Mouse (Mus musculus): ENCODE results near the gene Anks1b.
A peak's percentile ranks its signal among the peaks of the same experiment; 100 is the strongest.

Gene Anks1b

DNA sequence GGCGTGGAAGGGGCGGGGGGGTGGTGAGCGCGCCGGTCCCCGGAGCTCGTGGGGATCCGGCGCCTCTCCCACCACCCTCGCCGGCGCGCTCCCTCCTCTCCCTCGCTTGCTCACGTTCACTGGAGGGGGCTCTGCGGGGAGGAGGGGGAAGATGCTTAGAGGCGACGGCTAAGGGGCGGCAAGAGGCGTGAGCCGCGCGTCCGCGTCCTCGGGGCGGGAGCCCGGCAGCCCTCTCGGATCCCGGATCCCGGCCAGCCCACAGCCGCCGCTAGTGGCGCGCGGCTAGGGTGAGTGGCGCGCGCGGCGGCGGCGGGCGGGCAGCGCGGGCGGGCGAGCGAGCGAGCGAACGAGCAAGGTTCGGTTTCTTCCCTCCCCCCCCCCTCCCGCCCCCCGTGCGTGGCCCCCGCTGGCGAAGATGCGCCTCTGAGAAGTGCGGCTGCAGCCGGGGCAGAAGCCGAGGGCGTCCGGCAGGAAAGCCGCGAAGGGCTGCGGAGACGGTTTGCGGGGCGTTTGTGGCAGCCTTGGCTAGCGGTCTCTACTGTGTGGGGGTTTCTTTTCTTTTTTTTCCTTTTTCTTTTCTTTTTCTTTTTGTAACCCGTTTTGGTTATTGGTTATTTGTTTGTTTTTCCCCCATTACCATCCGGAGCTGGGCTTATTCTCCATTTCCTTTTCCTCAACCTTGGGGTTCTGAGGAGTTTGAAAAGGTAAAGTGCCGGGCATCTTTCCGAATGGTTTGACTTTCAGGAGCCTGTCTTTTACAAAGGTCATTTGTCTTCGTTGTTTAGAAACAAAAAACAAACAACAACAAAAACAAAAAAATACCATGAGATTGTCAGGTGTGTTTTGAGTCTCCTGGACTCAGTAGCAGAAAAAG lies 956.3 kb downstream of the Anks1b start:
- DNase-seq: no peak

DNA sequence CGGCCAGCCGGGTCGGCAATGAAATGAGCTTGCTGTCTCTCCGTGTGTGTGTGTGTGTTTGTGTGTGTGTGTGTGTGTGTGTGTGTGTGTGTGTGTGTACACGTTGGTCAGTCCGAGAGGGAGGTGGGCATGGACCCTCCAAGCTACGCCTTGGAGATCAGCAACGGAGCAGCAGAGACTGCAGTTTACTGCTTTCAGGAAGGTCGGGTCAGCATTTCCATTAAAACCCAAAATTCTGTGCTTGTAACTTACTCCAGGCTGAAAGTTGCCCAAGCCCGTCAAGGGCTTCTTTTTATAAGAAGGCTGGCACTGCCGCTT lies 956.9 kb downstream of the Anks1b start:
- DNase-seq: no peak

DNA sequence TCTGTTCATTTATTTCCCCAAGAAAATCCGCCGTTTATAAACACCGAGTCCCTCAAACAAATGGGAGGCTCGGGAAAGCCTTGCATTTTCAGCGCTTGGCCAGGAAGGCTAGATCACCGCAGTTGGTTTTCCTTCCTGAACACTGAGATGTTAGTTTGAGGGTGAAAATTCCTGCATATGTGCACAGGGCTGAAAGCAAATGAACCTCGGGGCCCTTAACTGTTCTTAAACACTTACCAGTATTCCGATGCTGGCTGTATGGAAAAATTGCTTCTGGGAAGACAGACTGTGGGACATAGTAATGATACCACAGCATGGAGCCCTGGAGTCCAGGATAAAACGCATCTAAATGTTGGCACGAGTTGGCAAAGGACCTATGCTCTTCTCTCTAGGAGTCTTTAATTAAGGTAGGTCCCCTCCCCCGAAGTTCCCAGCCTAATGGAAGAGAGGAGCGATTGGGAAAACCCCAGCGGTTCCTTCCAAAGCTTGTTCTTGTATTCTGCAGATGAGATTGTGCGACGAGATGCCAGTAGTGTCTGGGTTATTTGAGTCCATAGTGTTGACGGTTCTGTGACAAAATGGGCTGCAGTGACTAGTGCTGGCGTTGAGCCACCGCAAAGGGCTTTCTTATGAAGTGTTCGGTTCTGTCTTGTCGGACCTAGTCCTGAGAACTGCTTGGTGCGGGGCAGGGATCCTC lies 957.4 kb downstream of the Anks1b start:
- no peak for DNase-seq

DNA sequence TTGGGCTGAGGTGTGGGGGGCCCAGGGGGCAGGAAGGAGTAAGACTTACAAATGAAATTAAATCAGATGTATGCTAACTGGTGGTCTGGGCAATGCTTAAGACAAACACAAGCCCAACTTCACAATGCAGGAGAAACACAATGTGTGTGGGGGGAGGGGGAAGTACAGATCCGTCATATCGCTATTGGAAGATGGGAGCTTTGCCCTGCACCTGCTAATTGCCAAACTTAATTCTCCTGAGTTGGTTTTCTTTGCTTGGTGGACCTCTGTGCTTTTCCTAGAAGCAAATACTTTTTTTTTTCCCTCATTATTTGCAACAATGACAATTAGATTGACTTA lies 957.9 kb downstream of the Anks1b start:
- no peak for DNase-seq

DNA sequence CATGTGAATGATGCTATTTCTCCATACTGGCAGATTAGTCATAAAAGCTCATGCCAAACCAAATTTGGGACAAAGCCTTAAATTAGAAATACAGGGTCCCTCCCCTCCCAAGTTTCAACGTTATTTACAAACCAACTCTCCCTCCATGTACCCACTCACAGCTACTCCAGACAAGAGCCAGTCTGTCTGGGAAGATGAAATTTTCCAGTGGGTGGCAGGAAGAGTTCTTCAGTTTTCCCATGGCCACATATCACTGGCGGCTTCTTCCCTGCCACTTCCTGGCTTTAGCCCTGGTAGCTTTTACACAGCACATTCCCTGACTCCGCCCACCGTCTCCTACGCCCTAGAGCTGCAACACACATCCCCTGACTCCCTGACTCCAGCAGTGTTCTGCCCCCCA lies 961.0 kb downstream of the Anks1b start:
- no peak for DNase-seq

DNA sequence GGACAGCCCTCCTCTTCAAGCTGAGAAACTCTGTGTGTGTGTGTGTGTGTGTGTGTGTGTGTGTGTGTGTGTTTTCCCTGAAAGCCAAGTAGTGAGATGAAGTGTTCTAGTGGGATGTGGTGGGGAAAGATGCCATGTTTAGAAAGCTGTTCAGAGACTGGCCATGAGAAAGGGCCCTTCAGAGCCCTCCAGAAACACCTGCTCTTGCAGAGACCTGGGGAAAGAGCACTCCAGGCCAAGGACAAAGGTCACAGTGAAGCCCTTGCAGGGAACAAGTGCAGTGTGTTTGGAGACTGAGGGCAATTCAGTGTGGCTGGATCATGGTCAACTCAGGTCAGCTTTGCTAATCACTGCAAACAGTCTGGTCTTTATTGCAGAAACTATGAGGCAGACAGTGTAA lies 961.9 kb downstream of the Anks1b start:
- no peak for DNase-seq

DNA sequence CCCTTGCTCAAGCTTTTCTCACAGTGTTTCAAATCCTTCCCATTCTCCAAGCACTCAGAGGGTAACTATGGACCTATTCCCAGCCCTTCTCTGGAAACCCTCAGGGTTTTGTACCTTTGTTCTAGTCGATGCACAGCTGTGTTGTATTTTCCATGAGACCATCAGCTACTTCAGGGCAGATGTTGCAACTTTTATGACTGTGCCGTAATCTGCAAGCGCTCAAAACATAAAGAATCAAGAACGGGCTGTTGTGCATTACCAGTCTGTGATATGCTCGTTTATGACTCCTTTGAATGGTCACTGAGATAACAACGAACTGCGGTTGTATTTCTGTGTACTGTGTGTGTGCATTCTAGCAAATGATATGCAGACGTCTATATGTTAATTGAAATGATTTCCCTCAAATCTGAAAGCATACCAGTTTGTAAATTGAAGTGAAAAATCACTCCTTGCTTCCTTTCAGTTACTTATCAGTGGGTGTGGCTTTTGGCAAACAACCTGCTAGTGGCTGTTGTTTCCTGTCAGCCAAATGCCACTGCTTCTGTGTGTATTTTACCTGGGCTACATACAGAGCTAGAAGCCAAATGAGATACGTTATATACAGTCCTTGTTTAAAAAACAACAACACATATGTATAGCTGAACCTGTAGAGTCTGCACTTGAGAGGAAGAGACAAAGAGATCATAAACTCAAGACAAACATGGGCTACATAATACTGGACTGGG lies 966.5 kb downstream of the Anks1b start:
- DNase-seq: no peak

DNA sequence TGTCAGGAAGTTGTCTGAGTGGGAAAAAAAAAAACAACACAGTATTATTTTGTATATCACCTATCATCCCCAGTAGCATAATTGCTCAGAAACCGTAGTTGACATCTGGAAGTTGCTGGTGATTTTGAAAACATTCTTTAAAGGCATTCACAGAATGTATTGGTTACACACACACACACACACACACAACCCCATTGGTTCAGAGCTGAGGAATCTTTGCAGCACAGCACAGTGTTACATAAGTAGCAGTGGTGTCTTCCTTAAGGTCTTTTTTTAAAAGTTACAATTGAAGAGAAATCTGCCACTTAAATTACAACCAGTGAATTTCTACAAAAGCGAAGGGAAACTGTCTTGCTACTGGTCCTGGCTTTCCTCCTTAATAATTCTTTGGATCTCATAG lies 969.1 kb downstream of the Anks1b start:
- DNase-seq: no peak

DNA sequence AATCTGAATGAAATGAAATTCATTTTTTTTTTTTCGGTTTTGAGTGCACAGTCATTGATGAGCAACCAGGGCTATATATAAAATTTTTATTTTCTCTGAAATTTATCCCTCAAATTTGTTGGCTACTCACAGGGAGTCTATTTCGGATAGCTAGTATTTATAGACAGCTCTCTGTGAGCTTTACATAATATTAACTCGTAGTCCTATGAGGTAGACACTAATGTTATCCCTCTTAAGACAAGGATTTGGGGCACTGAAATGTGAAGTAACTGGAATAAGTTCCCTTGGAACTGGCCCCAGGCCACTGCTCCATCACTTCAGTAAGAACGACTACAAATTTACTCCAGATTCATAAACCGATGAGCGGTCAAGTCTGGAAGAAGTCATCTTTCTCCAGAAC lies 977.8 kb downstream of the Anks1b start:
- no peak for DNase-seq

DNA sequence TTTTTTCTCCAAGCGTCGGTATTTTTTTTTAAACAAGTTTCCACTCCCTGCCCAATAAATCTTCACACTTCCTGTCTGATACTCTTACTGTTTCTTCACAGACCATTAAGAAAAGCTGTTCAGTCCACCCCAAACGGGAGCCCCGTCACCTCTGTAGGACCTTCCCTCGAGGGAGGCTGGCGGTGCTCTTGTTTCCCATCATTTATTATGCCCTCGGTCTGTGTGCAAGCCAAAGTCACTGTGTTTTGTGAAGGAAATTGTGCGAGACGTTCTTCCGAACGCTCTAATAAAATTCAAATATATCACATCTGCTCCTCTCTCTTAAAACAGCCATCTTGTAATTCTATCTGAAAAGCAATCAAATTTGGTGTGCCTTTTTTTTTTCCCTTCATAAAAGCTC lies 978.7 kb downstream of the Anks1b start:
- DNase-seq: no peak

DNA sequence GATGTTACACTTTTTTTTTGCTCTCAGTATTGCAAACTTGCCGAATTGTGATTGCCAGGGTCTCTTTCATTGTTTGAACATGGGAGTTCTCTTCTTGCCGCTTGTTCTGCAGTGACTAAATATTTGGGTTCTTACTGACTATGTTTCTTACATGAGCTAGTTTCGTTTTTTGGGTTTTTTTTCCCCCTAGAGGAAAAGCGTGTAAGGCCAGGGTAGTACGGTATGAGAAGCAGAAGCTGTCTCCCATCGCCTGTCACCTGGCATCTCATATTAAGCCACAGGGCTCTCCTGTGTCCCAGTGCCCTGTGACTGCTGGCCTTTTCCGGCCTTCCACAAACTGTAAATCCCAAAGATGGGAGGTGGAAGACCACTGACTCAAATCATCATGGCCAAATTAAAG lies 979.1 kb downstream of the Anks1b start:
- DNase-seq: no peak

DNA sequence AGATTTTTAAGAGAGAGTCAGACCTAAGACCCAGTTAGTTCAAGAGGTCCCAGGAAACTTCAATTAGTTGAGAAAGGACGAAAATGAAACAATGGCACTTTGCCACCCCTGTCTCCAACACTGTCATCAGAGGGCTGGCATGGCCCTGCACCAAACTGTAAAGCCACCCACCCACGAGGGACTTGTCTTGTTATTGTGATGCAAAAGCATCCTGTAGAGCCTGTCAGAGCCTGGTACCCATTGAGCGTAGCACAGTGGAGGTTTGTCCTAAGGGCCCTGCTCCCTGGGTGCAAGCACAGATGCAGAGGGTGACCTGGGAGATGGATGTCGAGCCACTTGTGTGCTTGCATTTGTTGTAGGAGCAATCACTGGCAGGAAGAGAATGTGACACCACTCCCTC lies 983.4 kb downstream of the Anks1b start:
- no peak for DNase-seq

DNA sequence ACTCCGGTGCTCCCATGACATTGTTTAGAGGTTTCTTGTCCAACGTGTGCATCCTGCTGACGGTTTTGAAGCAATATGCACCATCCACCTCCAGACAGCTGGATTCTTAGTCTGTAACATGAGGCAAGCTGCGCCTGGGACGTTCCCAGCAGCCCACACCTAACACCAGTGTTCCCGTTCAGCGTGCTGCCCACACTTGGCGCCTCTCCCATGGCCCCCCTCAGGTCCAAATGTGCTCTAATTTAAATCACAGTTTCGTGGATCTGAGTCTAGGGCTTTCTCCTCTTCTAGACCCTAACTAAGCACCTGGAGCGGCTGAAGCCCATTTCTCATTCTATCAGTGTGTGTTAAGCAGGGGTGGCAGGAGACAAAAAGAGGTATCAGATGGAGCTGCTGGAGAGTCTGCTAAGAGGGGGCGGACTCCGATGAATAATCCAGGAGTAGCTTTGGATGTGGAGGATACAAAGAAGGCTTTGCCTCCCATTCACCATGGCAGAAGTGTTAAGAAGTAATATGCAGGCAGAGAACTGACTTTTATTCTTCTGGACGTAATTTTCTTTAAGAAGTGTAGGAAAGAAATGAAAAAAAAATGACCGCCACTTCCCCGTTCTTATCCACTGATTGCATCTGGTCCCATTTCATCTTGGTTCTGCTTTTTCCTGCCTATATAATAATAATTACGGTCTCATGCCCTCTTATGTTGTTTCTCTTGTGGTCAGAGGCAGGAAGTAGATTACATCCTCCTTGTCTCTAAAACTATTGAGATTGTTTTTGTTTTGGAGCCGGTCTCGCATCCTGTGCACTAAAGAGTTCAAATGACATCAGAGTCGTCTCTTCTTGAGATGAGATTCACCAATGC lies 986.6 kb downstream of the Anks1b start:
- no peak for DNase-seq

DNA sequence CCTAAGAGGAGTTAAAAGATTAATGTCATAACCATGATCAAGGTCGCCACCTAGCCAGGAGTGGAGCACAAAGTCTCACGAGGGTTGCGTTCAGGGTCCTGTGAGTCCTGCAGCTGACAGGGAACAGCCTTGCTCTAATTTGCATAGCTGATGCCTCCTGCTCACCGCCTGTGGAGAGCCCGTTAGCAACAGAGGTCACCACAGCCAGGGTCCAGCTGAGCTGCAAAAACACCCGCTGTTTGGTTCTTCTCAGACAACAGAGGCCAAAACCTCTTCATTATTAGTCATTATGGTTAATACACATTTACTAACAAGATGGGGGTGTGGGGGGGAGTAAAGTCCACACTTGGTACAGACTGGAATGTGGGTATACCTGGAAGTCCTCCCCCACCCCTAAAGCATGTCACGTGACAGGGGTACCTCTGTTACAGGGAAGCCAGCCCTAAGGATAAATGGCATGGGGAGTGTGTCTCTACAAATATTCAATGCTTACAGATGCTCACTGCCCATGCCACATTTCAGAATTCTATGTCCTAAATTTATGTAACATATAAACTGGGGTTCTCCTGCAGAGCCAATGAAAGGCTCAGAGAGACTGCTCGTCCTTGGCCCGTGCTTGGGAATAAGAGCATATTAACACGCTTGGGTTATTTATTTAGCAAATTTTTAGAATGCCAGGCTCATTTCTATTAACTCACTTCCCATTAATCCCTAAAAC lies 990.7 kb downstream of the Anks1b start:
- peak; percentile 56 for DNase-seq

DNA sequence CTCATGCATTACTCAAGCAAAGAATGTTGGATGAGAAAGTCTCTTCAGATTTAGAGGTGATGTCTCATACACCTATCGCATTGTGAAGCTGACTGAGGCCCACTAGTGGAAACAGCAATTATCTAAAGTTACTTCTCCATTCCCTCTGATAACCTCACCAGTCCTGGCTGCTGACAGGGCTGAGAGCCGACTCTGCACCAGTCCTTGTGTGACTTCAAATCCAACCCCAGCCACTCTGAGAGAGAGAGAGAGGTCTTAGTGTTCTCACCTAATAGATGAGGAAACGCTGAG lies 991.2 kb downstream of the Anks1b start:
- DNase-seq: no peak

DNA sequence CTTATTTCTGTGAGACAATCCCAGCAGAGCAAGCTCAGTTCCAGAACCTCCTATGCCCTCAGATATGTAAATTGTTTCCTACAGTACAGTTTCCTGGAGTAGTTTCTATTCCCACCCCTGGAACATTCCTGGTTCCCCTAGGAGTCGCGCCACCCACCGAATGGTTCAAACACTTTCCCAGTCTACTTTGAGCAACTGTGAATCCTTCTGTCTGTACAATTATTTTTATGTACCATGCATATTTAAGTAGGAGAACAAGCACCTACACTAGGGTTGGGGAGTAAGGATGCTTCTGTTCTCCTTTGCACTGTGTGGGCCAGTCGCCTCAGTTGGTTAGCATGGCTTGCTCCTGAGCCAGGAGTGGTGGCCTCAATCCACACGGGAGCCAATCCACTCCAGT lies 999.9 kb downstream of the Anks1b start:
- DNase-seq: no peak

DNA sequence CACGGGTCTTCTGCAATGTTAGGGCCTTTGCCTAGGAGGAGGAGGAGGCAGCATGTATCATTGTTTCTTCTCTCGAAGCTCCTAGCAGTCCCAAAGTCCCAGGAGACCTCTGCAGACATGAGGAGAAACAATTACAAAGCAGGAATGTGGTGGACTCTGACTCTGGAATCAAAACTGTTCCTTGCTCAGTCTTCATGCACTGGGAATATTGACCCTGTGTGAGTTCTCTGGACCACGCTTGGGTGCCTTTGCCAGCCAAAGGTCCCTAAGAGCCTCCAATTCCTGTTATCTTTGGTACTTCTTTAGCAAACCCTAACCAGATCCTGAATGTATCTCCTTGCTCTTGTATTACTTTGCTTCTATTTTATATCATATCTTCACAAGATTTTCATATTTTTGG lies 1000.9 kb downstream of the Anks1b start:
- DNase-seq: no peak

DNA sequence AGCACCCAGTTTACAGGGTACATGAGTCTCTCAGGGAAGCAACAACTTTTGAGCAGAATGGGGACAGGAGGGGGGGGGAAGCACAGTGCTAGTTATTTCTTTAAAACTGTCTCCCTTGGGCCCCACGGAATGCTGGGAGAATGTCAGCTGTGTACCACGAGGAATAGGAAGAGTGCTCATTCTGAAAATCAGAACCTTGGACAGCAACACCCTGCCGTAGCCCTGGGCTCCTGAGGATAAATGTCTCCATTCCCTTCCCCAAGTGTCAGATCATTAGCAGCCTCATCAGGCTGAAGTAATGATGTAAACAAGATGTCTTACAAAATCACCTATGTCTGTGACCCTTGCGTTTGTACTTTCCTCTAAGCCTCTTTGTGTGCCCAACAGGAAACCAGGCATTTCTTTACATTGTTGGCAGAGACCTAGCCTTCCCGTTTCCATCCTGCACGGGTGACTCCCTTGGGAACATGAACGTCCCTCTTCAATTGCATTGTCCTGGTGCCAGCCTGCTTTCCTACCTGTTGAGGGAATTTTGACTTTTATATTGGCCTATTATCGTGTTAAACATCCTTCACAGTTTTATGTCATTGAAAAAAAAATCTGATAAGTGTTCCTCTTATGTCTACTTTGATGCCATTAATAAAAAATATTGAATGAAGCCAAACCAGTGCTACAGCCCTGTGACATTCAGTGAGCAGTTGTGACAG lies 1007.7 kb downstream of the Anks1b start:
- no peak for DNase-seq

DNA sequence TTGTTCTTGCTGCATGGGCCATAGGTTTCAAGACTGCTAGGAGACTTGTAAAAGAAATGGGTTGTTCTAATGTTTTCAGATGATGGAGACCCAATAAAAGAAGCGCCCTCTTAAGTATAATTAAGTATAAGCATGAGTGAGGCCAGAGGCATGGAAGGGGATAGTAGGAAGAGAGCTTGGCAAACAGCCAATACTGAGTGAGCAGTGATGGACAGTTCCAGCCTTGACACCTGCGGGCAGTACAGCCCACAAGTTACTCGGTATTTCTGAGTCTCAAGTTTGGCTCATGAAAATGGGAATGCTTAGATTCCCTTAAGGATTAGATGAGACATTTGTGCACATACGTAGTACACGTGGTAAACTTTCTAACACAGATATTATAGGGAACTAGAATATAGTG lies 1016.3 kb downstream of the Anks1b start:
- DNase-seq: no peak

DNA sequence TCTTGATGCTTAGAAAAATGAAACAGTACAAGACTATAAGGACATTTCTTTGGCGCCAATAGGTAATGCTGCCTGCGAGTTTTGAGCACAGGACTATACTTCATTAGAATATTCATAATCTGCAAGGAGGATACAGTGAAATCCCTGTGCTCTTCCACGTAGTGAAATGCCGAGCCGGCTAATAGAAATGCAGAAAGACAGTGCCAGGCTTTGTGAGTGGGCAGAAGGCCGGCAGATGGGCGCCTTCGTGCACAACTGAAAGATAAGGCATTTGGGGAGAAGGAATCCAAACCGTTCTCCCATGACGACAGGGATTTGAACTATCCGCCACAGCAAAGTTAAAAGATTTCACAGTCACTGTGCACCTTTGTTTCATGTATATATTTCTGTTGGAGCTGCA lies 1019.4 kb downstream of the Anks1b start:
- no peak for DNase-seq

DNA sequence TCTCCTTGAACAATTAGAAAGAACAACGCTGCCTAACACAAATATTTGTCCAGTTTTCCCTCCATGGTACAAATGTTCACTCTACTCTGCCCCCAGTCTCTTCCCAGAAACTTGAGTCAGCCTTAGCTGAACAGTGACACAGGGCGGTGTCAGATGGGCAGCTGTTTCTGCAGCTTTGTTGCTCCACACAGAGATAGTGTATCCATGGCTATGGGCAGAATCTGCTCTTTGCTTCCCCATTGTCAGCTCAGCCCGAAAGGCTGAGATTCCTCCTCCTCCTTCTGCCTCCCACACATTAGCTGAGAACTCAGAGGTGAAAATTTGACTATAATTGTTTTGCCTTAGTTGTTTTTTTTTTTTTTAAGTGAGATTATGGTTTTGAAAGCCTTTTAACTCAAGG lies 1024.6 kb downstream of the Anks1b start:
- DNase-seq: no peak

DNA sequence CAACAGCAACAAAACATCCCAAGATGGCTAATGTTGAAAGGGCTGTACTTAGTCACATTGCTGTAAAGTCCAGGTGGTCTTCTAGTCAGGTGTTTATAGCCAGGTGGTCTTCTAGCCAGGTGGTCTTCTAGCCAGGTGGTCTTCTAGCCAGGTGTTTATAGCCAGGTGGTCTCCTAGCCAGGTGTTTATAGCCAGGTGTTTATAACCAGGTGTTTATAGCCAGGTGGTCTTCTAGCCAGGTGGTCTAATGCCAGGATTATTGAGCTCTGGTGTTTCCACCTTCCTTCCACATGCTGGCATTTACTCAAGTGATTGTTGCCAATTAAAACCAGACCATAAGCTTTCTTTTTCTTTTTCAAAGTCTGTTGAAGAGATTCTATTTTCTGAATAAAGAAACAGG lies 1030.9 kb downstream of the Anks1b start:
- no peak for DNase-seq

Data from kidney, adult 11 months (tissue).